Mouse (Mus musculus): ENCODE results near the gene Otud7a.

DNA sequence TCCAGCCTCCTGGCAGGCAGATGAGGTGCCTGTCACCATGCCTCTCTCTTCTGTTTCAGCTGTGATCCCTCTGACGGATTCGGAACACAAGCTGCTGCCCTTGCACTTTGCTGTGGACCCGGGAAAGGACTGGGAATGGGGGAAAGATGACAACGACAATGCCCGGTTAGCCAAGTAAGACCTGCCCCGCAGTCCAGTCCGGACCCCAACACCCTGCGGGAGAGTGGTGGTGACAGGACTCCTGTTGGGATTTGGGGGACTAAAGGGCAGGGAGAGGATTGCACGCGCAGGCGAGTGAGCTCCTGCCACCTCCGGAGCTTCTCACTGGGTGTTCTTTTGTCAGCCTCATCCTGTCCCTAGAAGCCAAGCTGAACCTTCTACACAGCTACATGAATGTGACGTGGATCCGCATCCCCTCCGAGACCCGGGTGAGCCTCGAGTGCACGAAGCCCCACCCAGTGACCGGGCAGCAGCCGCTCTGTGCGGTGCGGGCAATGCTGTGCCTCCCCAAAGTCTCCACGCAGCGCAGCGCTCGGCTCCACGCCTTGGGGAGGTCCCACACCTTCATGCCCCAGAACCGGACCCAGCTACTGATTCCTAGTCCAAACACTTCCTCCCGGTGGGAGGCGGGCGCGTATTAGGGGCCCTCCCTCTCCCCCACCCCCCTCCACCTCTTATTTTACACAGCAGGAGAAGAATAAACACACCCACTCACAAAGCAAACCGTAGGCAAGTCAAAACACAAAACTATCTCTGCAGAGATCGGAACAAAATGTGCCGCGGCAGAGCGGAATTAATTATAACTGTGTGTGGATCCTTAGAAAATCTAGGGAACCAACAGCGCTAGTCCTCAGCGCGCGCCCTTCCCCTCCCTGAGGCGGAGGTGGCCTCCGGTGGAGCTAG, 310.3 kb downstream of the Otud7a start:
- TF ChIP-seq CTCF (IDR thresholded peaks at IDR 0.05; ENCODE audit: low read depth) (no peak), EP300 (IDR thresholded peaks at IDR 0.05; ENCODE audit: low read depth) (no peak)
